Mouse (Mus musculus): ENCODE results near the gene Zdhhc16.

The Zdhhc16 gene

GRCm38 (mm10) chr19:41933179-41934086 lies at the start of gene Zdhhc16, which contains the start of gene Exosc1:
Zdhhc16 (plus strand) TSS chr19:41933480.
Exosc1 (minus strand) TSS chr19:41933423.
- peak; percentile 97 for DNase-seq (ENCODE audit: low read depth, low spot score)

GRCm38 (mm10) chr19:41883882-41884281 lies 49.4 kb upstream of the Zdhhc16 start:
- no peak for DNase-seq (ENCODE audit: low read depth, low spot score)

- no peak for DNase-seq (ENCODE audit: low read depth, low spot score)
Observed at GRCm38 (mm10) chr19:41888191-41888590, 45.1 kb upstream of the Zdhhc16 start.

GRCm38 (mm10) chr19:41894959-41895358 lies 38.3 kb upstream of the Zdhhc16 start:
- no peak for DNase-seq (ENCODE audit: low read depth, low spot score)

GRCm38 (mm10) chr19:41895460-41896318 lies 37.6 kb upstream of the Zdhhc16 start, which contains the start of gene Rrp12:
Rrp12 (minus strand) TSS chr19:41896173.
- DNase-seq (ENCODE audit: low read depth, low spot score), result peak; percentile 91

GRCm38 (mm10) chr19:41896319-41896711 lies 37.0 kb upstream of the Zdhhc16 start:
- no peak for DNase-seq (ENCODE audit: low read depth, low spot score)

- DNase-seq (ENCODE audit: low read depth, low spot score), result peak; percentile 57
Observed at GRCm38 (mm10) chr19:41898860-41899259, 34.4 kb upstream of the Zdhhc16 start.

- DNase-seq (ENCODE audit: low read depth, low spot score), result no peak
Observed at GRCm38 (mm10) chr19:41900495-41901090, 32.7 kb upstream of the Zdhhc16 start.

- DNase-seq (ENCODE audit: low read depth, low spot score), result no peak
Observed at GRCm38 (mm10) chr19:41901696-41902095, 31.6 kb upstream of the Zdhhc16 start.

GRCm38 (mm10) chr19:41902848-41903593 lies 30.3 kb upstream of the Zdhhc16 start:
- DNase-seq (ENCODE audit: low read depth, low spot score), result no peak

- no peak for DNase-seq (ENCODE audit: low read depth, low spot score)
Observed at GRCm38 (mm10) chr19:41905246-41905645, 28.0 kb upstream of the Zdhhc16 start.

- DNase-seq (ENCODE audit: low read depth, low spot score), result no peak
Observed at GRCm38 (mm10) chr19:41906311-41907078, 26.8 kb upstream of the Zdhhc16 start.

- no peak for DNase-seq (ENCODE audit: low read depth, low spot score)
Observed at GRCm38 (mm10) chr19:41907079-41907760, 26.1 kb upstream of the Zdhhc16 start.

- no peak for DNase-seq (ENCODE audit: low read depth, low spot score)
Observed at GRCm38 (mm10) chr19:41908736-41909135, 24.5 kb upstream of the Zdhhc16 start.

GRCm38 (mm10) chr19:41910396-41910795 lies 22.9 kb upstream of the Zdhhc16 start:
- no peak for DNase-seq (ENCODE audit: low read depth, low spot score)

- peak; percentile 97 for DNase-seq (ENCODE audit: low read depth, low spot score)
Observed at GRCm38 (mm10) chr19:41911178-41912073, 21.9 kb upstream of the Zdhhc16 start, which contains the start of gene Pgam1. Pgam1 (plus strand) TSS chr19:41911923.

GRCm38 (mm10) chr19:41912121-41913080 lies 20.9 kb upstream of the Zdhhc16 start:
- no peak for DNase-seq (ENCODE audit: low read depth, low spot score)

All from forelimb bud, embryonic 11.5 days (tissue).